Mouse (Mus musculus) bone marrow, adult 2 months (tissue): ENCODE measurements around the gene Gp1ba. TPM values are rescaled to one million over a fixed set of nuclear protein-coding genes. Genes with fewer than 3 reads are reported as not detected.

Source experiments
- H3K27ac ChIP-seq: fragments of 200-500 bp; 2 replicates; pipeline ENCODE4 v1.5.1; 2012; ENCODE audit warnings: low read depth, mild to moderate bottlenecking, control low read depth, inconsistent platforms, low read length; ENCODE audit not compliant: control insufficient read depth, poor library complexity, insufficient read depth
- H3K4me1 ChIP-seq: fragments of 200-500 bp; 2 replicates; pipeline ENCODE4 v1.6.1; 2011; ENCODE audit warnings: low read length; ENCODE audit not compliant: control insufficient read depth, insufficient read depth
- H3K4me3 ChIP-seq: fragments of 200-500 bp; replicated peaks from 2 replicates; pipeline ENCODE3; 2011; ENCODE audit warnings: mild to moderate bottlenecking, low read depth, low read length, control low read depth; ENCODE audit not compliant: control insufficient read depth
- CTCF ChIP-seq: fragments of 200-500 bp; IDR thresholded peaks from 2 replicates; pipeline ENCODE4 v1.5.1; 2011; ENCODE audit warnings: low read length, control low read depth; ENCODE audit not compliant: control insufficient read depth, insufficient read depth
- POLR2A ChIP-seq: fragments of 200-500 bp; IDR thresholded peaks from 2 replicates; pipeline ENCODE4 v1.6.1; 2011; ENCODE audit warnings: low read depth, mild to moderate bottlenecking, control low read depth, low read length, borderline replicate concordance; ENCODE audit not compliant: control insufficient read depth
- WGBS: fragments of 180-500 bp; shearing (Covaris S2); methylation state at CpG from one replicate; pipeline ENCODE4 v1.1.7; 2018; 5-methylcytosine and 5-hydroxymethylcytosine counted together
- polyA plus RNA-seq: library from polyadenylated mRNA; stranded (reverse); fragments of >200 nt; gene quantifications from 2 replicates; pipeline ENCODE4 v1.2.4, GENCODE M21; 2011; ENCODE audit warnings: low replicate concordance; ENCODE audit not compliant: missing spikeins, insufficient read depth, insufficient read length

Gp1ba gene
- polyA plus RNA-seq, 1 experiment: 28.3 TPM

- no peak overlapping the region for H3K4me3 ChIP-seq
- WGBS: 89% methylated on average over 1 of the region's 1 CpGs
- TF ChIP-seq POLR2A: no peak
- TF ChIP-seq CTCF: no peak
- H3K27ac ChIP-seq: no peak overlapping the region
- H3K4me1 ChIP-seq: peaks cover 2% of the 10 kb centered on the region; the same call in 1 of the 2 replicates
These were observed 1.2 kb upstream of the Gp1ba start for GRCm38 (mm10) chr11:70637764-70638163.

DNA sequence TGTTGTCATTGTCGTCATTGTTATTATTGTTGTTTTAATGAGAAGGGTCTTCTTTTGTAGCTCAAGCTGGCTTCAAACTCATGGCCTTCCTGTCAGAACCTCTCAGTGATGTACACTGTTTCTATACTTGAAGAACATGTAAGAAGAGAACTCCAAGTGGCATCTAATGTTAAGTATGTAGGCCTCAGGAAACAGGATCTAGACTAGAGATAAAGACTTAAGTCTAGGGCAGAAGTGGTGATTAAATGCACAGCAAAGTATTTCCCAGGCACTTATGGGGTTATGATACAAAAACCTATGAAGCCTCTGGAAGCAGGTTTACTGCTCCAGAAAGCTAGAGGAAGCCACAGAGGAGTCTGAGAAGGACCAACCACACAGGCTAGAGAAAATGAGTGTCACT lies 629 bp upstream of the Gp1ba start:
- WGBS: 64% methylated on average over 1 of the region's 1 CpGs
- Histone ChIP-seq H3K4me1 (peaks cover 2% of the 10 kb centered on the region; the same call in 1 of the 2 replicates), H3K4me3 (no peak overlapping the region), H3K27ac (peak overlapping the region; percentile 24; the same call in 1 of the 2 replicates)
- TF ChIP-seq POLR2A (no peak), CTCF (no peak)

GRCm38 (mm10) chr11:70639976-70640375 lies 1.1 kb downstream of the Gp1ba start:
- Histone ChIP-seq H3K27ac (no peak overlapping the region), H3K4me1 (peaks cover 2% of the 10 kb centered on the region; the same call in 1 of the 2 replicates), H3K4me3 (no peak overlapping the region)
- no peak for TF ChIP-seq POLR2A
- WGBS: 72% methylated on average over 8 of the region's 8 CpGs

DNA sequence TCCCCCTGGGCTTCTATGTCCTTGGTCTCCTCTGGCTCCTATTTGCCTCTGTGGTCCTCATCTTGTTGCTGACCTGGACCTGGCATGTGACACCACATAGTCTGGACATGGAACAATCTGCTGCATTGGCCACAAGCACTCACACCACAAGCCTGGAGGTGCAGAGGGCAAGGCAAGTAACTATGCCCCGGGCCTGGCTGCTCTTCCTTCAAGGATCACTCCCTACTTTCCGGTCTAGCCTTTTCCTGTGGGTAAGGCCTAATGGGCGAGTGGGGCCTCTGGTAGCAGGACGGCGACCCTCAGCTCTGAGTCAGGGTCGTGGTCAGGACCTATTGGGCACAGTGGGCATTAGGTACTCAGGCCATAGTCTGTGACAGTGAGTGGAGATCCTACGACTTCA lies 2.3 kb downstream of the Gp1ba start:
- no peak overlapping the region for H3K27ac ChIP-seq
- WGBS: 72% methylated on average over 7 of the region's 7 CpGs
- peaks cover 4% of the 10 kb centered on the region; the same call in 1 of the 2 replicates for H3K4me1 ChIP-seq
- no peak overlapping the region for H3K4me3 ChIP-seq
- TF ChIP-seq CTCF (no peak), POLR2A (no peak)

DNA sequence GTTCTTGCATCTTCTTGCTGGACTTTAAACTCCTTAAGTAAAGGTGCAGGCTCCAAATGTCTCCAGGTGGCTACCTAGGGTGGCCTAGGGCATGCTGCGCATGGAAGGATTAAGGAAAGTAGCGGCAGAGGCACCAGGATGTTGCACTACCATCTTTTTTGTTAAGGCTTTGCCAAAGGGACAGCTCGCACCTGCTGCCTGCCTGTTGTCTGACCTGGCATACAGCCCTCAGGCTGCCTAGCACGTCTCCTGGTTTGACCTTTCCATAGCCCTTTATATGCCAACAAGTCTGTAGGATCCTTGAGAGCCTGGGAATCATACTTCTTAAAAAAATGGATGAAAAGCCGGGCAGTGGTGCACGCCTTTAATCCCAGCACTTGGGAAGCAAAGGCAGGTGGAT lies 4.1 kb downstream of the Gp1ba start:
- Histone ChIP-seq H3K4me1 (peaks cover 4% of the 10 kb centered on the region; the same call in 1 of the 2 replicates), H3K4me3 (no peak overlapping the region), H3K27ac (no peak overlapping the region)
- 84% methylated on average over 6 of the region's 6 CpGs for WGBS
- no peak for TF ChIP-seq CTCF
- no peak for TF ChIP-seq POLR2A

DNA sequence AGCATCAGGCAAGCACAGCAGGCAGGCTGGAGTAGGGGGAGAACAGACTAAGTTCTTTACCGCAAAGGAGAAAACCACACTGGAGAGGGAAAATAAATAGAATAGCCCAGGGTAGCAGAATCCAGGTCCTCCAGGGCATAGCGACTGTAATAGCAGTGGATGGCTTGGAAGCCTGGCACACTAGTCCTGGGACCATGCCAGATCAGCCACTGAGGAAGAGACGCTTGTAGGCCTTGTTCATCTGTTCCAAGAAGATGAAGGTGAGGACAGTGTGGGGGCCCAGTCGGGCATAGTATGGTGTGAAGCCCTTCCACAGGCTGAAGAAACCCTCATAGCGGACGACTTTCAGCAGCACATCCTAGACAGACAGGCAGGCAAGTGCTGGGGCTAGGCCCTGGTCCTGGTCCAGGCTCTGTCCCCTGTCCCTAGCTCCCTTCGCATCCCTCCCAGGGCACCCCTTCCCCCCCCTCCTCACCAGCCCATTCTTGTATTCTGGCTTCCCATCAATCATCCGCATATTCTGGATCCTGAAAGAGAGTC lies 5.7 kb downstream of the Gp1ba start:
- 93% methylated on average over 8 of the region's 8 CpGs for WGBS
- H3K4me1 ChIP-seq: peaks cover 6% of the 10 kb centered on the region; the same call in 1 of the 2 replicates
- H3K27ac ChIP-seq: no peak overlapping the region
- H3K4me3 ChIP-seq: no peak overlapping the region
- TF ChIP-seq POLR2A: no peak
- no peak for TF ChIP-seq CTCF

DNA sequence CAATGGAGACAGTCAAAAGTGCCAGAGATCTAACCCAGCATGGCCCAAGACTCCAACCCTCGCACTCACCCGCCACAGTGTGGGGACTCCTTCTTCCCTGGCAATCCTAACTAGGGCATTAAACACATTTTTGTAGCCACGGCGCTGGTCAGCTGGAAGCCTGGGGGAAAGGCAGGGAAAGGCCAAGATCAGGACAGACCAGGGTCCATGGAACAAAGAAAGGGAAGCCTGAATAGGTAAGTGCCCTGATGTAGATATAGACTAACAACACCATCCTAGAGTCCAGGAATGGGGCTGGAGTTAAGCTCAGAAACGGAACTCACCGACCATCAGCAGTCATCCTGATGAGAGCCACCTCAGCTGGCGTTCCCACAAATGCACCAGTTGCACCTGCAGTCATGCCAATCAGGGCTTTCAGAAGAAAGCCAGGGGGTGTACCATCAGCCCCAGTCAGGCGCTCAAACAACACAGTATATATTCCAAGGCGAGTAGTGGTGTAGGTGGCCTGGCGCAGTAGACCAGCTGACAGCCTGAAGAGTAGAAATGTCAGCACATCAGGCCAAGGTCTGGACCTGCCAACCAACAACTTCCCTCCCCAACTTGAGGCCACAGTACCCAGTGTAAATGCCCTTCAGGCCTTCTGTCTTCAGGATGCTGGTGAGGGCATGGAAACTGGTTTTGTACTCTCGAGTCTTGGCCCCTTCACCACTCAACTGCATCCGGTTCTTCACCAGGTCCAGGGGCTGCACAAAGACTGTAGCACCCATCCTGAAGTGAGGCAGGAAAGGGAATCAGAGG lies 6.7 kb downstream of the Gp1ba start:
- peak overlapping the region; percentile 92 for H3K4me3 ChIP-seq
- TF ChIP-seq CTCF: no peak; the same call in 1 of the 2 replicates
- no peak for TF ChIP-seq POLR2A
- peaks cover 7% of the 10 kb centered on the region; the same call in 1 of the 2 replicates for H3K4me1 ChIP-seq
- 75% methylated on average over 12 of the region's 12 CpGs for WGBS
- no peak overlapping the region; the same call in 1 of the 2 replicates for H3K27ac ChIP-seq

DNA sequence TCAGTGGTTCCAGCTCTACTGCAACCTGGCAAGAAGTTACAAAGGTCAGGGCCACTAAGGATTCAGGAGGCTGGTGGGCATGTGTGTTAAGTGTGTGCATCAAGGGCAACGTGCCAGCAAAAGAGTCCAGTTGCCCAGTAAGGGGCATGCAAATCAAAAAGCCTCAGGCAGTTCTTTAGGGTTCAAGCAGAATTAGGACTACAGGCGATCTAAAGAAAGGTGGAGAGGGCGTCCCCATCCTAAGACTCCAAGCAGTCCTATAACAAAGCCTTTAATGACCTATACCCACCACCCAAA lies 7.3 kb downstream of the Gp1ba start:
- TF ChIP-seq CTCF: no peak
- TF ChIP-seq POLR2A: no peak
- peak overlapping the region; percentile 92 for H3K4me3 ChIP-seq
- peaks cover 8% of the 10 kb centered on the region; the same call in 1 of the 2 replicates for H3K4me1 ChIP-seq
- WGBS: 14% methylated on average over 3 of the region's 3 CpGs
- H3K27ac ChIP-seq: peak overlapping the region; percentile 95
